Mouse (Mus musculus) liver, postnatal 0 days (tissue): Measurements from ENCODE around the gene Olfr1369-ps1. TPM values are rescaled to one million over a fixed set of nuclear protein-coding genes. Genes with fewer than 3 reads are reported as not detected.
A peak's percentile ranks its signal among the peaks of the same experiment; 100 is the strongest.

ENCODE experiments used
- ATAC-seq: fragments of 200-750 bp; cut with Nextera tagmentation; 2 replicates; pipeline ENCODE4 v1.8.0; 2017; ENCODE audit warnings: mild to moderate bottlenecking, moderate library complexity
- DNase-seq: peaks from one replicate; pipeline ENCODE4 v3.0.0-alpha.2; 2016
- H3K27ac ChIP-seq: fragments of 300-500 bp; sonication (generic); 2 replicates; pipeline ENCODE4 v1.5.1; 2014; ENCODE audit warnings: antibody characterized with exemption, moderate library complexity, mild to moderate bottlenecking, low read depth
- H3K27me3 ChIP-seq: fragments of 300-500 bp; sonication (generic); 2 replicates; pipeline ENCODE4 v1.6.1; 2014; ENCODE audit warnings: low read length, control low read depth, mixed read lengths; ENCODE audit not compliant: insufficient read depth
- H3K36me3 ChIP-seq: fragments of 300-500 bp; sonication (generic); replicated peaks from 2 replicates; pipeline ENCODE4 v1.6.1; 2014; ENCODE audit warnings: mild to moderate bottlenecking, control low read depth, low read length, moderate library complexity, mixed read lengths; ENCODE audit not compliant: insufficient read depth
- H3K4me1 ChIP-seq: fragments of 300-500 bp; sonication (generic); 2 replicates; pipeline ENCODE4 v1.6.1; 2014; ENCODE audit warnings: antibody characterized with exemption, mild to moderate bottlenecking, control low read depth; ENCODE audit not compliant: insufficient read depth
- H3K4me2 ChIP-seq: fragments of 300-500 bp; sonication (generic); 2 replicates; pipeline ENCODE4 v1.6.1; 2014; ENCODE audit warnings: low read depth, mild to moderate bottlenecking, low read length, moderate library complexity, mixed read lengths
- H3K4me3 ChIP-seq: fragments of 300-500 bp; sonication (generic); 2 replicates; pipeline ENCODE4 v1.5.1; 2014; ENCODE audit warnings: low read depth, low read length
- H3K9ac ChIP-seq: fragments of 300-500 bp; sonication (generic); replicated peaks from 2 replicates; pipeline ENCODE4 v1.6.1; 2014; ENCODE audit warnings: mild to moderate bottlenecking, moderate library complexity
- H3K9me3 ChIP-seq: fragments of 300-500 bp; sonication (generic); 2 replicates; pipeline ENCODE4 v1.6.1; 2016; ENCODE audit warnings: mild to moderate bottlenecking, control low read depth, low read length, mixed read lengths
- CTCF ChIP-seq: sonication (generic); IDR thresholded peaks from 2 replicates; pipeline ENCODE4 v1.5.1; 2016; ENCODE audit warnings: antibody characterized with exemption, low read depth
- EP300 ChIP-seq: IDR thresholded peaks from 2 replicates; pipeline ENCODE4 v1.6.1; 2016; ENCODE audit warnings: antibody characterized with exemption, low read depth, mild to moderate bottlenecking
- WGBS: fragments of 180-500 bp; shearing (Covaris S2); extraction: QIAGEN DNeasy Blood & Tissue Kit; methylation state at CpG from one replicate; pipeline ENCODE4 v1.1.7; 2014; ENCODE audit not compliant: insufficient replicate concordance; 5-methylcytosine and 5-hydroxymethylcytosine counted together
- polyA plus RNA-seq: library from polyadenylated mRNA; unstranded; fragments of >200 nt; fragmentation: Nextera tagmentation; extraction: Ambion mirVana; gene quantifications from 2 replicates; pipeline ENCODE4 v1.2.1, GENCODE M21; 2015

The Olfr1369-ps1 gene
- polyA plus RNA-seq, 1 experiment from 2014 or later: not detected

DNA sequence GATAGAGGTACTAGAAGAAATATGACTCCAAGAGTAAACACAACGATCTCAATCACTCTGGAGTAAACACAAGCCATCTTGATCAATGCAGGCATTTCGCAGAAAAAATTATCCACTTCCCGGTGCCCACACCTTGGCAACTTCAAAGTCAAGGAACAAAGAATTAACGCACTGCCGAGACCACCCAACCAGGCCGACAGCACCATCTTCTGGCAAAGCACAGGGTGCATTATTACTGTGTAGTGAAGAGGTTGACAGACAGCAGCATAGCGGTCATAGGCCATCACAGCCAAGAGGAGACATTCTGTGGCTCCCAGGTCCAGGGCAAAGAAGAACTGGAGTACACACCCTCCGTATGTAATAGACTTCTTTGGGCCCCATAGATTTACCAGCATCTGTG is 31.1 kb downstream of the Olfr1369-ps1 start:
- ATAC-seq: no peak
- Histone ChIP-seq H3K36me3 (no peaks in the 10 kb centered on the region), H3K9ac (no peak overlapping the region), H3K27me3 (no peaks in the 10 kb centered on the region), H3K9me3 (no peaks in the 10 kb centered on the region), H3K4me2 (no peak overlapping the region), H3K4me1 (no peaks in the 10 kb centered on the region), H3K27ac (no peak overlapping the region), H3K4me3 (no peak overlapping the region)
- no peak for DNase-seq
- 39% methylated on average over 8 of the region's 8 CpGs for WGBS
- TF ChIP-seq EP300 (no peak), CTCF (peak; percentile 28; the same call in 1 of the 2 replicates)

GRCm38 (mm10) chr13:21145767-21146166 is 34.5 kb downstream of the Olfr1369-ps1 start, which contains the start of gene Olfr1368:
Gene Olfr1368 (minus strand): TSS chr13:21145867.
- no peaks in the 10 kb centered on the region for H3K4me1 ChIP-seq
- H3K4me2 ChIP-seq: no peak within 1 kb of the TSS
- no peaks in the 10 kb centered on the region for H3K36me3 ChIP-seq
- H3K9me3 ChIP-seq: no peaks in the 10 kb centered on the region
- ATAC-seq (no peak), DNase-seq (no peak)
- WGBS: 62% methylated on average over 4 of the region's 4 CpGs
- H3K9ac ChIP-seq: no peak within 1 kb of the TSS
- no peaks in the 10 kb centered on the region for H3K27me3 ChIP-seq
- no peak for TF ChIP-seq EP300
- TF ChIP-seq CTCF: no peak
- H3K4me3 ChIP-seq: no peak within 1 kb of the TSS
- H3K27ac ChIP-seq: no peak within 1 kb of the TSS

DNA sequence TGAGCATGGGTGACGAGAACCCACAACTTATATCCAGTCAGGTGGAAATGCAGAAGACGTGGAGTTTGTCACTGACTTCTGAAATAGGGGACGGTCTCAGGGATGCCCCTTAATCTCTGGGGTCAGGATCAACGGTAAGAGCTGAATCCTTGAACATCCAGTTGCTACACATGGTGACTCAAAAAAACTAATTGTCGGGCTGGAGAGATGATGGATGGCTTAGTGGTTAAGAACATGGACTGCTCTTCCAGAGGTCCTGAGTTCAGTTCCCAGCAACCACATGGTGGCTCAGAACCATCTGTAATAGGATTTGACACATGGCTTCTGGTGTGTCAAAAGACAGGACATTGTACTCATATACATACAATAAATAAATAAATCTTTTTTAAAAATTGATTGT is 44.6 kb downstream of the Olfr1369-ps1 start:
- H3K4me1 ChIP-seq: peaks cover 10% of the 10 kb centered on the region
- DNase-seq (no peak), ATAC-seq (no peak)
- H3K4me3 ChIP-seq: no peak overlapping the region
- no peak overlapping the region for H3K27ac ChIP-seq
- no peaks in the 10 kb centered on the region for H3K36me3 ChIP-seq
- TF ChIP-seq CTCF: no peak
- TF ChIP-seq EP300: no peak
- H3K9me3 ChIP-seq: no peaks in the 10 kb centered on the region
- peaks cover 9% of the 10 kb centered on the region for H3K27me3 ChIP-seq
- H3K9ac ChIP-seq: no peak overlapping the region
- 69% methylated on average over 5 of the region's 5 CpGs for WGBS
- H3K4me2 ChIP-seq: no peak overlapping the region

GRCm38 (mm10) chr13:21158071-21158470 is 46.8 kb downstream of the Olfr1369-ps1 start:
- DNase-seq: no peak
- Histone ChIP-seq H3K4me1 (peaks cover 10% of the 10 kb centered on the region), H3K4me3 (no peak overlapping the region), H3K36me3 (no peaks in the 10 kb centered on the region), H3K9me3 (no peaks in the 10 kb centered on the region), H3K9ac (no peak overlapping the region), H3K27me3 (peaks cover 9% of the 10 kb centered on the region), H3K4me2 (no peak overlapping the region), H3K27ac (no peak overlapping the region)
- TF ChIP-seq CTCF (no peak), EP300 (no peak)
- 11% methylated on average over 9 of the region's 9 CpGs for WGBS
- no peak for ATAC-seq

DNA sequence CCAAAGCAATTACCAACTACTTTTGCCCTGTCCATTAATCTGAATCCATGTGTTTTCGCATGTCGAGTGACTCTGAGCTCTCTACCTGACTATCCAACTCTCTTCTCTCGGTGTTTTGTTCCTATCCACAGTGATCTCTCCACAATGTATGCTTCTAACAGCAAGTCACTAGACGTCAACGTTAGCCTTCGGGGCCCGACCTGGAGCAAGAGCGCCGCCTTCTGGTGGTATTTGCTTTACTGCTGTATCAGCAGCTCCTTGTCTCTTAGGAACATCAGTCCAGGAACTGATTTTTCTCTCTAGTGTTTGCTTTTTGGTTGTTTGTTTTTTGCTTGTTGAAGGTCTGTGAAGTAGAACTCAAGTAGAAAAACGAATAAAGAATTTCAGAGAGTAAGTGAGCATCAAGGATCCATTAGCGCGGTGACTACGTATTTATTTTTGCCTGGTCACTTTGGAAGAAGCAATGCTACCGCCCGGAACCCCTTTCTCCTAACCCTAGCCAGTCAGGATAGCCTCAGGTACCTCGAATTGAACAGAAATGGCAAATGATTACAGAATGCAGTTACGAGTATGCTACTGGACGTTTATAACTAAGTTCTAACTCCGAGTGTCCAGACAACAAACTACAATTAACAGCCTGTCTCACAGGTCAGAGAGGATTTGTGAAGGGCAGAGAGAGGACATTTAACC is 47.6 kb downstream of the Olfr1369-ps1 start:
- H3K36me3 ChIP-seq: no peaks in the 10 kb centered on the region
- peak overlapping the region; percentile 90 for H3K4me2 ChIP-seq
- DNase-seq (peak; percentile 89), ATAC-seq (peak; percentile 45)
- peak overlapping the region; percentile 52 for H3K9ac ChIP-seq
- peaks cover 9% of the 10 kb centered on the region for H3K27me3 ChIP-seq
- no peak overlapping the region for H3K27ac ChIP-seq
- peak; percentile 89 for TF ChIP-seq CTCF
- TF ChIP-seq EP300: no peak
- peaks cover 10% of the 10 kb centered on the region for H3K4me1 ChIP-seq
- peak overlapping the region; percentile 61 for H3K4me3 ChIP-seq
- under 1% methylated on average over 19 of the region's 19 CpGs for WGBS
- no peaks in the 10 kb centered on the region for H3K9me3 ChIP-seq

- H3K9ac ChIP-seq: peak overlapping the region; percentile 52
- peaks cover 10% of the 10 kb centered on the region for H3K4me1 ChIP-seq
- no peaks in the 10 kb centered on the region for H3K36me3 ChIP-seq
- DNase-seq: peak; percentile 29
- H3K27ac ChIP-seq: no peak overlapping the region
- peak overlapping the region; percentile 90 for H3K4me2 ChIP-seq
- no peak for ATAC-seq
- under 1% methylated on average over 15 of the region's 15 CpGs for WGBS
- no peaks in the 10 kb centered on the region for H3K9me3 ChIP-seq
- TF ChIP-seq EP300 (no peak), CTCF (no peak)
- H3K27me3 ChIP-seq: peaks cover 9% of the 10 kb centered on the region
- H3K4me3 ChIP-seq: peak overlapping the region; percentile 61
Measured at GRCm38 (mm10) chr13:21159475-21159819, 48.2 kb downstream of the Olfr1369-ps1 start.
